In the genomic region with DNA sequence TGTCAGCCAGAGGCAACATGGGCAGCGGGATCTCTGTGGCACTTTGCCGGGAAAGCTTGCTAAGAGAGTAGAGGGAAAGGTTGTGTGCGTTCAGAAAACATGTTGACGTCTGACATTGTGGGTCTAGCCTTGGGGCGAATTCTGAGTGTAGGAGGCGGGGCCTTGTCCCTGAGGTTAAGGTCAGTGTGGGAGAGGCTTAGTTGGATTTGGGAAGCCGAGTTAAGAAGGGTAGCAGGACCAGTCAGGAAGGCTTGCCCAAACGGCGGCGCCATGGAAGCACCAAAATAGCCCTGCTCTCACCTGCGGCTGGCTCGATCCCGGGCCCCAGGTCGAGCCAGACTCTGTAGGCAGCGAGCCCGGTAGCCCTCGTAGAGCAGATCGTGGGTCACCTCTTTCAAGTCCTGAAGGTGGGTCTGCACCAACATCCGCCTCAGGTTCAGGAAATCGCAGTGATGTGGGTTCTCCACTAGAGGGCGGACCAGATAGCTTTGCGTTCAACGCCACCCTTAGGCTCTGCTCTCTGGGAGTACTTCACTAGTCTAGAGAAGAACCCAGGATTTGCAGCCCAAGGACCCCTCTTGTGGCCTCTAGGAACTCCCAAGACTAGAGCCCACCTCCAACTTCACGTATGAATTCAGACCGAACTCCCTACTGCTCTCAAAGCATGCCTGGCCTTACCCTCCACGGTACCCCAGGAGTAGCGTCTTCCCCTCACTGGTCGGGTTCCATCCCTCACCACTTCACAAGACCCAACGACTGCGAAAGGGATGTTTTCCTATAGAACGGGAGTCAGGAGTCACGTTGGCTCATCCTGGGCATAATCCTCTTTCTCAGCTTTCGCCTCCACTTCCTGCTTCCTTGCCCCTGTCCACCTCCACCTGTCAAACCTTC, we compare ENCODE assay signal across 7 mouse cellular contexts. TPM values are rescaled to one million over a fixed set of nuclear protein-coding genes. Genes with fewer than 3 reads are reported as not detected.
DNase-seq lines count a peak whose midpoint lies in the region; ATAC-seq and TF ChIP-seq lines count a peak whose summit lies in the region.

No protein-coding gene starts in this region.

- H3K4me1 ChIP-seq in G1E (ENCODE audit: insufficient read depth, low read depth, low read length), result peaks cover 74% of the 10 kb centered on the region
- H3K4me1 ChIP-seq in bone marrow, adult 2 months (ENCODE audit: control insufficient read depth, insufficient read depth, low read length), result peaks cover 14% of the 10 kb centered on the region

- no peak overlapping the region for H3K27ac ChIP-seq in bone marrow, adult 2 months (ENCODE audit: control insufficient read depth, insufficient read depth, low read depth, low read length, poor library complexity)

- ATAC-seq in G1E (ENCODE audit: extremely low read depth, insufficient number of reproducible peaks, low FRiP score, poor library complexity, severe bottlenecking), result peak; percentile 36; the same call in 1 of the 2 replicates
- ATAC-seq in erythroid progenitor cell, adult 5-6 weeks (replicated peaks; ENCODE audit: low FRiP score, poor library complexity, severe bottlenecking), result peak; percentile 72
- ATAC-seq in megakaryocyte, adult 5-6 weeks (ENCODE audit: poor library complexity, severe bottlenecking), result peak; percentile 69

- WGBS in bone marrow, adult 2 months, result 45% methylated on average over 33 of the region's 33 CpGs

- intact Hi-C loops in heart, postnatal 10 days (cut with DNase I), result loop anchor here (2.0 kb wide), 1 partner anchor 14 kb away; no protein-coding TSS in a partner anchor

- no peak for TF ChIP-seq POLR2A in bone marrow, adult 2 months (IDR thresholded peaks at IDR 0.05; ENCODE audit: borderline replicate concordance, control insufficient read depth, low read depth, low read length)

- DNase-seq in G1E (ENCODE audit: low spot score), result no peak
- DNase-seq in heart, postnatal 10 days, result peak; percentile 79 to 84
- DNase-seq in kidney, postnatal 25 days, result peak; percentile 67 to 82
- DNase-seq in spleen, adult 12 weeks (ENCODE audit: low spot score), result peak; percentile 44

- H3K4me3 ChIP-seq in G1E (ENCODE audit: low read depth, low read length), result no peak overlapping the region
- H3K4me3 ChIP-seq in bone marrow, adult 2 months (replicated peaks; ENCODE audit: control insufficient read depth, low read depth, low read length), result no peak overlapping the region

- peak; percentile 88 for TF ChIP-seq CTCF in G1E (IDR thresholded peaks at IDR 0.05; ENCODE audit: low read depth, low read length)
- peak; percentile 91 for TF ChIP-seq CTCF in bone marrow, adult 2 months (IDR thresholded peaks at IDR 0.05; ENCODE audit: control insufficient read depth, insufficient read depth, low read length)

- H3K36me3 ChIP-seq in G1E (replicated peaks), result peaks cover 31% of the 10 kb centered on the region

- H3K9me3 ChIP-seq in G1E (replicated peaks), result no peaks in the 10 kb centered on the region

- H3K27me3 ChIP-seq in G1E (ENCODE audit: insufficient read depth, low read length), result no peaks in the 10 kb centered on the region

RNA-seq across cellular contexts. Expression of gene Mylpf, which starts 6.5 kb away (rescaled TPM):
- 2.6 TPM in 1 of 2 replicates, not detected in the other for total RNA-seq in G1E (2014; fragmentation: Nextera tagmentation)
- 2.8 TPM in 2 replicates for total RNA-seq in G1E (2017)
- 0.44 and 0.94 TPM in 2 replicates for polyA plus RNA-seq in G1E (2012)
- 32.2 and 126 TPM in 2 replicates for polyA plus RNA-seq in bone marrow, adult 2 months (2011; ENCODE audit: insufficient read depth, insufficient read length, low replicate concordance, missing spikeins)
- 24.3 and 28.1 TPM in 2 replicates for total RNA-seq in erythroid progenitor cell, adult 5-6 weeks (2015; ENCODE audit: low replicate concordance)
- total RNA-seq in erythroid progenitor cell, adult 5-6 weeks (2017; ENCODE audit: low replicate concordance), result 25.7 and 48.9 TPM in 2 replicates
- 1 to 10 TPM; 1.7 to 2.5 TPM for total RNA-seq in heart, postnatal 10 days (2021)
- total RNA-seq in megakaryocyte, adult 5-6 weeks (2015), result 5.0 and 6.0 TPM in 2 replicates
- total RNA-seq in megakaryocyte, adult 5-6 weeks (2017), result 2.3 and 3.3 TPM in 2 replicates

RNA-seq across cellular contexts. Expression of gene Tbc1d10b, which starts 7.0 kb away (rescaled TPM):
- total RNA-seq in G1E (2014; fragmentation: Nextera tagmentation) (19.5 and 26.7 TPM in 2 replicates), G1E (2017) (38.3 and 40.1 TPM in 2 replicates)
- polyA plus RNA-seq in G1E (2012), result 72.0 and 74.1 TPM in 2 replicates
- 53.6 and 84.9 TPM in 2 replicates for polyA plus RNA-seq in bone marrow, adult 2 months (2011; ENCODE audit: insufficient read depth, insufficient read length, low replicate concordance, missing spikeins)
- total RNA-seq in erythroid progenitor cell, adult 5-6 weeks (2015; ENCODE audit: low replicate concordance), result 25.6 and 36.4 TPM in 2 replicates
- total RNA-seq in erythroid progenitor cell, adult 5-6 weeks (2017; ENCODE audit: low replicate concordance), result 85.3 and 173 TPM in 2 replicates
- 10 to 100 TPM; 35.3 to 37.2 TPM for total RNA-seq in heart, postnatal 10 days (2021)
- total RNA-seq in megakaryocyte, adult 5-6 weeks (2015), result 27.0 and 27.4 TPM in 2 replicates
- 59.8 and 74.2 TPM in 2 replicates for total RNA-seq in megakaryocyte, adult 5-6 weeks (2017)

RNA-seq across cellular contexts. Expression of gene Zfp553, which starts 17.6 kb away (rescaled TPM):
- total RNA-seq in G1E (2014; fragmentation: Nextera tagmentation), result 11.7 and 20.0 TPM in 2 replicates
- total RNA-seq in G1E (2017), result 22.0 and 25.2 TPM in 2 replicates
- 25.3 and 26.2 TPM in 2 replicates for polyA plus RNA-seq in G1E (2012)
- 2.6 and 6.6 TPM in 2 replicates for polyA plus RNA-seq in bone marrow, adult 2 months (2011; ENCODE audit: insufficient read depth, insufficient read length, low replicate concordance, missing spikeins)
- total RNA-seq in erythroid progenitor cell, adult 5-6 weeks (2015; ENCODE audit: low replicate concordance), result 2.5 and 2.9 TPM in 2 replicates
- total RNA-seq in erythroid progenitor cell, adult 5-6 weeks (2017; ENCODE audit: low replicate concordance), result 0.77 and 10.0 TPM in 2 replicates
- 1 to 10 TPM; 6.8 to 8.8 TPM for total RNA-seq in heart, postnatal 10 days (2021)
- total RNA-seq in megakaryocyte, adult 5-6 weeks (2015), result 2.9 and 3.1 TPM in 2 replicates
- 5.9 and 9.7 TPM in 2 replicates for total RNA-seq in megakaryocyte, adult 5-6 weeks (2017)

RNA-seq across cellular contexts. Expression of gene Sept1, which starts 17.7 kb away (rescaled TPM):
- total RNA-seq in G1E (2014; fragmentation: Nextera tagmentation), result 128 and 141 TPM in 2 replicates
- 51.1 and 54.9 TPM in 2 replicates for total RNA-seq in G1E (2017)
- 263 and 305 TPM in 2 replicates for polyA plus RNA-seq in G1E (2012)
- polyA plus RNA-seq in bone marrow, adult 2 months (2011; ENCODE audit: insufficient read depth, insufficient read length, low replicate concordance, missing spikeins), result 76.8 and 153 TPM in 2 replicates
- 36.0 and 65.2 TPM in 2 replicates for total RNA-seq in erythroid progenitor cell, adult 5-6 weeks (2015; ENCODE audit: low replicate concordance)
- 24.0 and 44.4 TPM in 2 replicates for total RNA-seq in erythroid progenitor cell, adult 5-6 weeks (2017; ENCODE audit: low replicate concordance)
- 10 to 100 TPM; 11.5 to 15.5 TPM for total RNA-seq in heart, postnatal 10 days (2021)
- 36.2 and 36.8 TPM in 2 replicates for total RNA-seq in megakaryocyte, adult 5-6 weeks (2015)
- total RNA-seq in megakaryocyte, adult 5-6 weeks (2017), result 31.2 and 42.7 TPM in 2 replicates

RNA-seq across cellular contexts. Expression of gene Cd2bp2, which starts 19.4 kb away (rescaled TPM):
- total RNA-seq in G1E (2014; fragmentation: Nextera tagmentation), result 23.3 and 37.2 TPM in 2 replicates
- 79.3 and 84.6 TPM in 2 replicates for total RNA-seq in G1E (2017)
- 71.8 and 73.7 TPM in 2 replicates for polyA plus RNA-seq in G1E (2012)
- polyA plus RNA-seq in bone marrow, adult 2 months (2011; ENCODE audit: insufficient read depth, insufficient read length, low replicate concordance, missing spikeins), result 46.6 and 64.1 TPM in 2 replicates
- 18.7 and 25.2 TPM in 2 replicates for total RNA-seq in erythroid progenitor cell, adult 5-6 weeks (2015; ENCODE audit: low replicate concordance)
- total RNA-seq in erythroid progenitor cell, adult 5-6 weeks (2017; ENCODE audit: low replicate concordance), result 43.6 and 63.3 TPM in 2 replicates
- 10 to 100 TPM; 46.8 to 49.2 TPM for total RNA-seq in heart, postnatal 10 days (2021)
- 16.1 and 19.0 TPM in 2 replicates for total RNA-seq in megakaryocyte, adult 5-6 weeks (2015)
- total RNA-seq in megakaryocyte, adult 5-6 weeks (2017), result 51.8 and 57.5 TPM in 2 replicates
